Mouse (Mus musculus) right cerebral cortex, postnatal 10 days (tissue): ENCODE measurements around the gene Sigirr.
A peak's percentile ranks its signal among the peaks of the same experiment; 100 is the strongest.

Experiments
- DNase-seq, 2 experiments: peaks; one replicate each; pipeline ENCODE4 v3.0.0; 2021; ENCODE audit warnings: low spot score in 2 of 2

The Sigirr gene

GRCm38 (mm10) chr7:141060426-141061242 is 39.7 kb downstream of the Sigirr start, which contains the start of gene B4galnt4:
B4galnt4 (plus strand) TSS chr7:141061104.
- DNase-seq = peak; percentile 96 to 97

DNA sequence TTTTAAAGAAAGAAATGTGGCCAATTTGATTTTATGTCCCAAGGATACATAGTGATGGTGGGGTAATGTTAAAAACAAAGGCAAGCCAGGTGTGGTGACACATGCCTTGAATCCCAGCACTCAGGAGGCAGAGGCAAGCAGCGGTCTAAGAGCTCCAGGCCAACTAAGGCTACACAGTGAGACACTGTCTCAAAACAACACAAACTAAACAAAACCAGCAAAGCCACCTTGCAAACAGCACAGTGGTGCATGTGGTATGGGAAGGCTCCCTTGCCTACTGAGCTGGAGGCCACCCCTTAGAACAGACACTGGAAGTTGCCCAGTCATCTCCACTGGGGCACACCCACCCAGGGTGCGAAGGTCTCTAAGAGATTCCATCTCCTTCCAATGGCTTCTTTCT is 40.4 kb downstream of the Sigirr start:
- DNase-seq = no peak

- no peak for DNase-seq
These were observed 41.6 kb downstream of the Sigirr start for GRCm38 (mm10) chr7:141058601-141059341.

DNA sequence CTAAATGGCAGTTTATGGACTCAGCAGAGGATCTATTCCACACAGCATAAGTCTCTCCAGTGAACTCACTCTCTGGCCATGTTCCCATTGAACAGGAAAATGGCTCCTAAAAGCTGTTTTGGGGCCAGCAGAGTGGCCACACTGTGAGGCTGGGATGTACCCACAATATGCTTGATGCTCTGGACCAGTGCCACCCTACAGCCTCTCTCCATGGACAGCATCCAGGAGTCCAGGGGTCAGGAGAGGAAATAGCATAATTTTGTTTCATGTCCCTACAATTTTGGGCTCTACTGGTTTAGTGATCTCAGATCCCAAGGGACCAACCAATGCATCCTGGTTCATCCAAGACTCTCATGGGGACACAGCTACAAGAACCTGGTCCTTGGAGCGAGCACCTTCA is 42.8 kb downstream of the Sigirr start:
- DNase-seq = no peak

DNA sequence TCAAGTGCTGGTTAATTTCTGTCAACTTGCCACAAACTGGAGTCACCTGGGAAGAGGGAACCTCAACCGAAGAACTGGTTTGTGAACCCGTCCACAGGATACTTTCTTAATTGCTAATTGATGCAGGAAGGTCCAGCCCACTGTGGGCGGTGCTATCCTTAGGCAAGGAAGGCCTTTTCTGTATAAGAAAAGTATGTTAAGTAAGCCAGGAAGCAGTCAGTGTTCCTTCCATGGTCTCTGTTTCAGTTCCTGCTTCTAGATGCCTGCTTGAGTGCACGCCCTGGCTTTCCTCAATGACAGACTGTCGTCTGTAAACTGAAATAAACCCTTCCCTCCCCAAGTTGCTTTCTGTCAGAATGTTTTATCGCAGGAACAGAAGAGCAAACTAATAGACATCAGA is 43.4 kb downstream of the Sigirr start:
- no peak for DNase-seq

- DNase-seq = no peak
These were observed 44.6 kb downstream of the Sigirr start for GRCm38 (mm10) chr7:141055785-141056184.

DNA sequence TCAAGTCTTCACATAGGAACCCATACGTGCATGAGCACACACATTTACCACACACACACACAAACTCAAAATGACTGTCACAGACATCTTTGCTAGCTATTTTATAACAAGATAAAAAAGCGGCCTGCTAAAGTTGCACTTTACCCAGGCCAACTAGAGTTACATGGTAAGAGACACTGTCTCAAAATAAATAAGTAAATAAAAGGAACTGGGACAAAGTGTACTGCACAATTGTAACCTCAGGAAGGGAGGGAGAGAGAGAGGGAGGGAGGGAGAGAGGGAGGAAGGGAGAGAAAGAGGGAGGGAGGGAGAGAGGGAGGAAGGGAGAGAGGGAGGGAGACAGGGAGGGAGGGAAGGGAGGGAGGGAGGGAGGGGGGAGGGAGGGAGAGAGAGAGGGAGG is 48.0 kb downstream of the Sigirr start:
- DNase-seq = no peak

GRCm38 (mm10) chr7:141052016-141052415 is 48.4 kb downstream of the Sigirr start:
- no peak for DNase-seq

DNA sequence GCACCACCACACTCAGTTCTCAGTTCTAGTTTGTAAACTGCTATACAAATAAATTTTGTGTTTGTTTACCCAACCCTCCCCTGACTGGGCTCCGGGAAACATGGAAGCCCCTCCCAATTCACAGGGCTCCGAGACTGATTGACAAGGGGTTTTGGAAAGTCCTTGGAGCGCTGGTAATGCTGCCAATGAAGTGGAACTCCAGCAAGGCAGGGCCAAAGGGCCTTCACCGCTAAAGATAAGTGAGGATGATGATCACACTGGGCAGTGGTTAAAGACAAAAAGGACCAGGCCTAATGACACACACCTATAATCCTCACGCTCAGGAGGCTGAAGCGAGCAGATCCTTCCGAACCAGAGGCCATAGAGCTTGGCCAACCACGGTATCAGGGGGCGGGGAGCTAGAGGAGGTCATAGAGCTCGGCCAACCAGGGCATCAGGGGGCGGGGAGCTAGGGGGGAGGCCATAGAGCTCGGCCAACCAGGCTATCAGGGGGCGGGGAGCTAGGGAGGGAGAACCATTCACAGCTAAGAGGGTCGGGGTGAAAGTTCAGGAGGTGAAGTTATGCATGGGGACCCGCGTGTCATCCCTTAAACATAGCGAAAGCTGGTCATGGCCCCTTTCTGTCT is 49.2 kb downstream of the Sigirr start:
- no peak for DNase-seq

DNA sequence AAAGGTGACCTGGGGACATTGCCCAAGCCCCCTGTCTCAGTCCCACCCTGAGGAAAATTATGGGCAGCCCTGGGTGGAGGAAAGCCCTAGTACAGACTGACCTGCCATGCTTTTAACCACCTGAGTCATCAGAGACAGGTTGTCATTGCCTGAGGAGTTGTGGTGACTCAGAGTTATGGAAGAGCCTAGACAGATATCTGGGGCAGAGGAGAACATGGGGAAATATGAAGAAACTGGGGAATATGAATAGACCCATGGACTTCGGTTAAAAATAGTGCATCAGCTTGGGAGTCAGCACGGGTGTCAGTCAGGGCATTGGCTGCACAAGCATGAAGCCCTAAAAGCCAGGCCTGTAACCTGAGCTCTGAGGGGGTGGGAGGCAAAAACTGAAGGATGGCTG is 51.0 kb downstream of the Sigirr start:
- DNase-seq = no peak

GRCm38 (mm10) chr7:141048226-141049218 is 51.9 kb downstream of the Sigirr start:
- peak; percentile 92 to 94 for DNase-seq

GRCm38 (mm10) chr7:141047581-141048225 is 52.7 kb downstream of the Sigirr start:
- peak; percentile 84 to 90 for DNase-seq

GRCm38 (mm10) chr7:141046931-141047580 is 53.3 kb downstream of the Sigirr start:
- no peak for DNase-seq

- no peak for DNase-seq
These were observed 57.8 kb downstream of the Sigirr start for GRCm38 (mm10) chr7:141042539-141042938.

DNA sequence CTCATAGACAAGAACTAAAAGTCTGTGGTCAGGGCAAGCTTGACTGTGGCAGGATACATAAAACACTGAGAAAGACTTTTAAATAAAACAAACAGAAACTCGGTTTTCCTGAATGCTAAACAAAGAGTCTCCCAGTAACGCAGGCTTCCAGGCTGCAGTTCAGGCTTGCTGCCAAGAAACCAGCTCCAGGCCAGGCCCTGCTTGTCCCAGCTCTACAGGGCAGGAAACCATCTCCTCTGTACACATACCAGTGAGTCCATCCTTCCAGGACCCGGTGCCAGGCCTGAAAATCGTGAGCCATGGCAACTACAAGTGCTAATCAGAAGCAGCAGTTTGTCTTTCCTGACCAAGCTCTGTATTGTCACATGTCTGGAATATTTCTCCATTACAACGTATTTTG is 58.7 kb downstream of the Sigirr start:
- DNase-seq = peak; percentile 69 to 74
